Mouse (Mus musculus) ovary, adult 18-20 months (tissue): ENCODE measurements around the gene Polr3g.
"Not testable (repeated sequence)": the region's sequence is repeated elsewhere in the genome, so short reads cannot be mapped to it uniquely, and the experiment has no call there.

ENCODE experiments used
- DNase-seq: peaks from one replicate; pipeline ENCODE4 v3.0.0; 2022; ENCODE audit warnings: low spot score, mixed read lengths

The Polr3g gene

DNA sequence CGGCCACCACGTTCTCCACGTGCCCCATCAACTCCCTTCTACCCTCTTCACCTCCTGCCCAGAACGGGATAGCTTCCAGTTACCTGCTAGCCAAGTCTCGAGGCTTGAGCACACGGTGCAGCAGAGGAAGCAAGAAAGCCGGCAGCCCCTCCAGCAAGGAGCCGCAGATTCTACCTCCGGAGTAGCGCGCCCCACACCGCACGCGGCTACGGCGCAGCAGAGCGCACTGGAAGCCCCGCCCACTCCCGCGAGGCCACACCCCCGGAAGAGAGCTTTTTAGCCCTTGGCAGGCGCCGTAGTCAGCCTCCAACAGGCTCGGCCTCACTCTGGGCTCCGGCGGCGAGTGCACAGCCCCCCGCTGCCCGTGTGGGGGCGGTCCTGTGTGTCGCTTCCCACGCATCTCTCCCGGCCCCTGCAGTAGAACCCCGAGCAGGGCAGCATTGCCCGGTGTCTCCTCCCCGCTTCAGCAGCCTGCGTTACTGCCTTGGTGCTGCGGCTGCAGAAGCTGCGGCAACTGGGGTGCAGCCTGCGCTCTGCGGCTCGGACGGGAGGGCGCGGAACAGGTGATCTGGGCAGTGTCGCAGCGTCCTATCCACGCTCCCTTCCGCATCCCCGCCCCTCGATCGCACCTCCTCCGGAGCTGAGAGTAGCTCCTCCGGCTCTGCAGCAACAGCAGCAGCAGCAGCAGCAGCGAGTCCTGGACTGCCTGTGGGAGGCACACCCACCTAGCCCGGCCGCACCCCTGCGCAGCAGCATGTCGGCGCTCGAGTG is at the start of gene Polr3g, which contains the start of gene Mblac2:
Gene Polr3g (minus strand): TSS at position 239 of the 771 bp plus-strand sequence.
Gene Mblac2 (plus strand): TSS at position 567 of the 771 bp plus-strand sequence.
- DNase-seq = peak; percentile 90

DNA sequence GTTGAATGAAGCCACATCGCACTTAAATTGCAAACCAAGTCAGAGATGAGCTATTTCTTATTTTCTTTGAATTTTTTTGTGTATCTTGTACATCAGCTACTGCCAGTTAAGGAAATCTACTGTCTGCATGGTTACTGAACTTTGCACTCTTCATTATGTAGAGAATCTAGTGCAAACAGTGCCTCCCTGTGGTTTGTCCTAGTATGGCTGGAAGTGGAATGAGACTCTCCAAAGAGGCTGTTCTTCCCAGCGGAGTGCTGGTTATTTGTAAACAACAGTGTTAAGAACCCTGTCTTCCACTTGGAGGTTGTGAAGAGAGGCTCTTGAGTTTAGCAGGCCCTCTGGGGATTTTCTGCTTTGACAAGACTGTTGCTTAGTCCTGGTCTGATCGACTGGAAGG is 49.6 kb upstream of the Polr3g start:
- no peak for DNase-seq

DNA sequence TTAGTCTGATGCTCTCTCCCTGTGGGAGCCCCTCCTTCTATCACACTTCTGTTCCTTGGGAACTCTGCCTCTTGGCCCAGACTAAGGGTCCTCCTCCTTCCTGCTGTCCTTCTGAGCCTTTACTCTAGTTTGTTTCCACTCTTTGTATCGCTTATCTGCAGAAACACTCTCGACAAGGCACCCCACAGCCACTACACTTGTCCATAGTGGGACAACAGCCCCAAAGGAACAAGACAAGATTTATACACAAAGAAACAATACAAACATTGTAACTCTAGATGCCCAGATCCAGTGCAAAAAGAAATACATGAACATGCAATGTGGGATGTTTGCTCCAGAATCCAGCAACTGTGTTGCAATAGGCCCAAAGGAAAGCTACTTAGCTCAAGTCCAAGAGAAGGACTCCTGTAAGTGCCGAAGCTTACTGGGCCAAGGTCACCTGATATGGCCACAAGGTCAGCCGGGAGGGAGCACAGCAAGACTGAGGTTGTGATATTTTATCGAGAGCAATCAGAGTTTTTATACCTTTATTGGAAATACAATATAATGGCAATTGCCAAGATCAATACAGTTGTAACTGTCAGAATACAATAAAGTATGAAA is 46.3 kb upstream of the Polr3g start:
- peak; percentile 37 for DNase-seq

DNA sequence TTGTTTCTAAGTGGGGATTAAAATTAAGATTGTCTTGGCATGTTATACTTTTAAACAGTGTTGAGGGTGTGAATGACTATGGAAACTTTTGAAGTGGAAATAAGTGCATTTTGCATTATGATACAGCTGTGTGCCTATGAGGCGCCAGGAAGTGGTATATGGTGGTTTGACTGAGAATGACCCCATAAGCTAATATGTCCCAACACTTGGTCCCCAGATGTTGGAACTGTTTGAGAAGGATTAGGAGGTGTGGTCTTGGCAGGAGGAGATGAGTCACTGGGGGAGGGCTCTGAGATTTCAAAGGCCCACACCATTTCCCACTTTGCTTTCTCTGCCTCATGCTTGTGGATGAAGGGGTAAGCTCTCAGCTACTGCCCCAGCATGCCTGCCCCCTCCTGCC is 44.5 kb upstream of the Polr3g start:
- DNase-seq = no peak

DNA sequence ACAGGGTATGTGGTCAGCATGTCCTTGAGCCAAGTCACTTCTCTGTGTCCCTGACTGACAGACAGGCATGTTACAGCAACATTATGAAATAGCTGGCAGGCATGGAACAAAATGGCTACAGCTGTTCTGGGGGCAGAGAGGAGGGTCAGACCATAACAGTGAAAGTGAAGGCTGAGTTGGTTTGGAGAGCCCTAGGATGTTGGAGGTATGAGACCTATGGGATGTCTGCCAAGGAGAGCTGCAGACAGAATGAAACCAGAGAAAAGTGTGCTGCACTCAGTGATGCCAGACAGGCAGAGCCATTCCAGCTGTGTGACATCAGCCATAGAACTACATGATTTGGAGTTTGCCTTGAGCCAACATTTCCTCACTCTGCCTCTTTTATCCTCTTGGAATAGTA is 44.1 kb upstream of the Polr3g start:
- no peak for DNase-seq

DNA sequence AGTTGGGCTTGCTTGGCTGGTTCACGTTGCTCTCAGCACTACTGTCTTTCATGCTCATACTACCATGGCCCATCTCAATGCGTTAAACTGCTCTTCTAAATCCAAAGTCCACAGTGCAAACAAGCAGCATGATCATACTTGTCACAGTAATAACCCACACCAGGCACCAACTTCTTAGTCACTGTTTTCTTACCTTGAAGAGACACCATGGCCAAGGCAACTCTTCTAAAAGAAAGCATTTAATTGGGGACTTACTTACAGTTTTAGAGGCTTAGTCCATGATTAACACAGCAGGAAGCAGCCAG is 33.2 kb upstream of the Polr3g start:
- DNase-seq = no peak

DNA sequence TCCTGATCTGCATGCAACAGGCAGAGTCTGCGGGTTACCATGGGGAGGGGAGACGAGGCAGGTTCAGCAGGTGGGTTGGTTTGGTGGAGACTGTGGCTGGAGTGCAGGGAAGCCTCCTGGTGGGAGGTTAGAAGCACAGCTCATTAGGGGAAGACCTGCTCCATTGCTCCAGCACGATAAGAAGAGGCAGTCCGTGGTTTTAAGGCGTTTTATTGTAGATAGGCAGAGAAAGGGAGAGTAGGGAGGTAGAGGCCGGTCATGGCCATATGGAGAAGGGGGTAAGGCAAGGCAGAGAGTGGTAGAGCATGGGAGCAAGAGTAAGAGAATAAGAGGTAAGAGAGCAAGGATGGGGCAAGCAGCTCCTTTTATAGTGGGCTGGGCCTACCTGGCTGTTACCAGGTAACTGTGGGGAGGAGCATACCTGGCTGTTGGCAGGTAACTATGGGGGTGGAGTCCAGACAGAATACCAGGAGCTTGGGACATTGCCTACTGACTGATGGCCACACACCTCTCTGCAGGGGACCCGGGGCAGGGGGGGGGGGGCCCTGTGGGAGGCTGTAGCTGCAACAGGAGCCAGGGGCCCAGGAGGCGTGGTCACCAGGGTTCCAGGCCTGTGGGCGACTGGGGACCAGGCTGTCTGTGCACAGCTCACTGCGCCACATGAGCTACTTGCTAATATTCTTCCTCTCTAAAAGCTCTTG is 32.7 kb upstream of the Polr3g start:
- no peak for DNase-seq

DNA sequence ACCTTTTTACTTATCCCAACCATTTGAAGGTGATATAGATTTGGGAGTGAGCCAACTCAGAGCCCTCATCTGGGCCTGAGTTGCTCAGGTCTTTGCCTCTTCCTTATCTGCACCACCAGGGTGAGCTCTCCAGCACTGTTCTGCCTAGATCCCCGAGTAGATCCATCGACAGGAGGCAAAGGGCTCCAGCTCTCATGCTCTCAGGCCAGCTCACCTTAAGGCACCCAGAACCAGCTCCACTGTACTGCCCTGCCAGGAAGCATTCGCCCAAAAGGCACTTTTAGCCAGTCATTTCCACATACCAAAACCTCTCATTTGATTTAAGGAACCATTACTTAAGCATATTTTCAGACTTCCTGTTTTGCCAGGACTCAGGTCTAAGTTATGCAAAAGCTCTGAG is 30.1 kb upstream of the Polr3g start:
- no peak for DNase-seq

DNA sequence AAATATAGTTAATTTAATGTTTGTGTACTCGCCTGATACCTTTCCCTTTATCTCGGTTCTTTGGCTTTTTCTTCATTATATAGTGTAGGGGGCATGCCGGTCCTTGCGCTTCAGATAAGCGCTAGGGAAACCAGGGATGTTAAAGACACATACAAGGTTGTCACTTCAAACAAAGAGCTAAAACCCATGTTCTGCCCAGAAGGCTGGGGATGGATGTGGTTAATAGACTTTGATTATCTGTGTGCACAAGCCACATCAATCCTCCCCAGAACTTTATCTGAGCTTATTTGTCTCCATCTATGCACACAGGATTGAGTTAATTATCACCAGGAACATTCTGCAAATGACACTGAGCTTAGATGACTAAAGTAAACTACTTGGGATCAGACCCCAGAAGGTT is 25.8 kb upstream of the Polr3g start:
- no peak for DNase-seq

DNA sequence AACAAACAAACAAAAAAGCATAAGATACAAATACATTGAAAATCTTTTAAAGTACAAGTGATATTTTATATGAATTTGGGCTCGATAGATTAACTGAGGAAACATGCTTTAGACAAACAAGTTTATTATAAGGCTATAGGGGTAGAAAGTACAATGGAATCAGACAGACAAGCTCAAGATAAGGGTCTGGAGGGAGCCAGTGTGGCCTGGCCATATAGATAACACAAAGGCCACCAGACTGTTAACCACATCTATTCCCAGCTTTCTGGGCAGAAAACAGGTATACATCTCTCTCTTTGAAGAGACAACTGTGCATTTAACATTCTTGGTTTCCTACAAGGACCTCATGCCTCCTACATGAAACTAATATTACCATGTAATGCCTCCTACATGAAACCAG is 19.5 kb upstream of the Polr3g start:
- DNase-seq = no peak

DNA sequence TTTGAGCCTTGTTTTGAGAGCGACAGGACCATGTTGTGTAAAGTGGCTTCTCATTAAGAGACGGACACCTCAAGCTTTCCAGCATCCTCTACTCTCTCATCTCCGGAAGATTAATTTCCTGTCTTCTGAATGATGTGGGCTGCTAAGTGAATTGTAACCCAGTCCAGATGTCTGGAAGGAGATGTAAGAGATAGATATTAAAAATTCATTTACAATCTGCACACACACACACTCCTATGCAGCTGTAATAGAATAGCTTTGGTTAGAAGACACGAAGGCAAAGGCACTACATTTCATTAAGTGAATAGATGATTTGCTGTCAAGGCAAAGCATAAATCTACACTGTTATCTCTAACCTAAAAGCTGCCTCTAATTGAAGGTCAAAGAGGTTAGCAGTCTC is 18.3 kb upstream of the Polr3g start:
- DNase-seq = no peak

DNA sequence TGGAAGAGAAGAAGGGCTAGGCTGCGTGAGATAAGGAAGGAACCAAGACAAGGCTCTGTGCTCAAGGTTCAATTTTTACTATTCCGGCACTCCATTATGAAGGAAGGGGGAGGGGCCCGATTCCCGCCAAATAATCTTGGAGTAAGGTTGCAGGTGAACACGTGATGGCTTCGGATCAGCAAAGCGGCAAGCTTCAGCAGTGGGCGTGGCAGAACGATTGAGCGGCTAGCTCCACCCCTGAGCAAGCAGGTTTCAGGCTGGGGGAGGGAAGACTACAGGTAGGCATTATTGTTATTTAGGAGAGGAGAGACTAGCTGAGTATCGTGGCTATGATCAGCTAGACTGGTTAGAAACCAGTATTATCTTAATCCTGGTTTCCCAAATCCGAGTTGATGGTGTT is 17.3 kb upstream of the Polr3g start:
- not testable (repeated sequence) for DNase-seq

DNA sequence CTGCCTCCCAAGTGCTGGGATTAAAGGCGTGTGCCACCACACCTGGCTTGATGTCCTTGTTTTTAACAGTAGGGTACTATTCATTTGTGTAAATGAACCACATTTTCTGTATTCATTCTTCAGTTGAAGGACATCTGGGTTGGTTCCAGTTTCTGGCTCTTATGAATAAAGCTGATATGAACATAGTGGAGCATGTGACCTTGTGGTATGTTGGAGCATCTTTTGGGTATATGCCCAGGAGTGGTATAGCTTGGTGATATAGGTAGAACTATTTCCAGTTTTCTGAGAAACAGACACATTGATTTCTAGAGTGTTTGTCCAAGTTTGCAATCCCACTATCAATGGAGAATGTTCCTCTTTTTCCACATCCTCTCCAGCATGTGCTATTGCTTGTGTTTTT is 3.1 kb upstream of the Polr3g start:
- no peak for DNase-seq

DNA sequence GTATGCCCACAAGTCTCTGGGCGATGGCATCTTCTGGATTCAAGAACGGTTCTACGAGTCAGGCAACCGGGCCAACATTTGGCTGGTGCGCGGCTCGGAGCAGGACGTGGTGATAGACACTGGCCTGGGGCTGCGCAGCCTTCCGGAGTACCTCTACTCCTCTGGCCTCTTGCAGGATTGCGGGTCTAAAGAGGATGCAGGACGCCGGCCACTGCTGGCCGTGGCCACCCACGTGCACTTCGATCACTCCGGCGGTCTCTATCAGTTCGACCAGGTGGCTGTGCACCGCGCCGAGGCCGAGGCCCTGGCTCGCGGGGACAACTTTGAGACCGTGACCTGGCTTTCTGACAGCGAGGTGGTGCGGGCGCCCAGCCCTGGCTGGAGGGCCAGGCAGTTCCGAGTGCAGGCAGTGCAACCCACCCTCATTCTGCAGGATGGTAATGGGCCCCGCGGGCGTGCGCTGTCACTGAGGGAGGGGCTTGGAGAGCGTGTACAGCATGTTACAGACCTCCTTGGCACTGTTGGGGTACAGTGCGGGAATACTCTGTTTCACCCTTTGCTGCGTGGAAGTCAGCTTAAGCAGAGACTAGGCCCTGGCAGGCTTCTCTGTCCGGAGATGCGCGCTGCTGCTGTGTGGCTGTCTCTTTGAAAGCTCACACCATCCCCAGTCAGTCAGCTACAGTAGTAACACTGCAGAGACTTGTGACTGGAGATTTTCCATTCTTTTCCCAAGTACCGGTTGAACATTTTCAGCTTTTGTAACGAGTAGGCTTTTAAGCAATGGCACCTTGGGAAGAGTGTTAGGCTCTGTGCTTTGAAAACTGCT is 946 bp upstream of the Polr3g start:
- DNase-seq = no peak

DNA sequence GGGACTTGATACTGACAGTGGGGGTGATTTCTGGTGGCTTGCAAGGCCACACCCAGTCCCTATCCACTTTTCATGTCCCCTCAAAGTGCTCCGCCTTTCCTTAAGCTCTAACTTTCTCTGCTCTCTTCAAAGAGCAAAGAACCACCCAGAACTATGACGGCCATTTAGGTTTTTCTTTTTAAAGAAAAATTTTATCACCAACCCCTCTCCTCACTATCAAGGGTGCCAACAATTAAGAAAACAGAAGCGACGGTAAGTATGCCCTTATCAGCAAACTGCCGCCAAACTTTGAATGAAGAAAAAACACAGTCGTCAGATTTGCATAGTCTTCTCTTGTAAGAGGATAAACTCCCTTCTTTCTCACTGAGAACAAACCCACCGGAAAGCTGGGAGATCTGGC is 547 bp downstream of the Polr3g start:
- DNase-seq = no peak

DNA sequence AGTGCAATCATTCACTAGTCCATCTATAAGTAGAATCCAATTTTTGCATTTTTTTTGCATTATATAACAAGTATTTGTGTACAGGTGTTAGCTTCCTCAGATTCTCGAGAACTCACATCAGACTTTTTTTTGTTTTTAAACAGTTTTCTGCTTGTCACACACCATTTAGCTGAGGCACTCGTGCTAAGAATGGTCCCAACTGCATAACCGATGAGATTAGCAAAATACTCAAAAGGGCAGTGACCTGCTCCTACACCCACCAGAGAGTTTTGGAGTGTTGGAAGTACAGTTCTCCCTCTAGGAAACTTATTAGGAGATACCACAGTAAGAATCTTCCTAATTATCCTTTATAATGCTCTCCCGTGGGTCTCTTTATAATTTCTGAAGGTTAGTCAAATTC is 1.0 kb downstream of the Polr3g start:
- DNase-seq = no peak

DNA sequence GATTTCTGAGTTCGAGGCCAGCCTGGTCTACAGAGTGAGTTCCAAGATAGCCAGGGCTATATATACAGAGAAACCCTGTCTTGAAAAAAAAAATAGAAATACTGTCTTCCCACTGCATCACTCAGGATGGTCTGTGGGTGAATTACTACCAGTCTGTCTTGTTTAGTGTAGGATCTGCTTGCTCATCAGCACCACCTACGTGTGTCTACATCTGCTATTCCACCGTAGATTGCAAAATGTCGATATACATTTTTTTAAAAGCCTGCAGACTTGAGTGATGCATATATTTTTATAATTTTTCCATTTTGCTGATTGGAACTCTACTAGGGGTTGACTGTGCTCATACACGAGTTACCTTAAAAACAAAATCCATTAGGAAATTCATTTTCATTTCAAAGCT is 4.5 kb downstream of the Polr3g start:
- no peak for DNase-seq

DNA sequence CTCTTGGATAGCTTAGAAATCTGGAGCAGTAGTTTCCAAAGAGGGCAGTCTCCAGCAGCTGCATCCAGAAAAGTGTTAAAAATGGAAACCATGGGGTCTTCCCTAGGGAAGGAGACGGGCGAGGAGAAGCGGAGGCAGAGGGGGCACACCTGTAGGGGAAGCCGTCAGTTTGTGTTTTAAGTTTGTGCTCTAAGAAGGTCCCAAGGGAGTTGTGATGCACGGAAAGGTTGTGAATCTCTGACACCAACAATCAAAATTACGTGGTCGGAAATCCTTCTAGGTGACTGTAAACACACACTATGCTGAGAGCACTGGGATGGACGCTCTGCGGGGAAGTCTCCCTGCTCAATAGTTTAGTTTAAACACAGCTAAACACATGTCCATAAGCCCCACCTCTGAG is 7.2 kb downstream of the Polr3g start:
- no peak for DNase-seq

DNA sequence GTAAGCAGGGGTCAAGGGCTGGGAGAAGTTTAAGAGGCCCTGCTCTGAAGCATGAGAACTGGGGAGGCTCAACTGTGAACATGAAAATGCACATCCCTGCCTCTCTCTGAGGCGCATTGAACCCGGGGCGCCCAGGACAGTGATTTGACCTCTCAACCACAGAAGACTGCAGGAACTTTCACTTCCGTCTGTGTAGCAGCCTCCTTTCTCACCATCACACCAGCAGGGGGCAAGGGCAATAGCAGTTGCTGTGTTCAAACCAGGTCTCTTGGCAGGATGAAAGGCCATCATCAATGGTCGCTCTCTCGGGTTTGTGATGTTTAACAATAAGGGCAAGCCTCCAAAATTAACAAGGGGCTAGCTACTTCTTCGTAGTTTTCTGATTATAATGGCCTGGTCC is 7.7 kb downstream of the Polr3g start:
- no peak for DNase-seq

DNA sequence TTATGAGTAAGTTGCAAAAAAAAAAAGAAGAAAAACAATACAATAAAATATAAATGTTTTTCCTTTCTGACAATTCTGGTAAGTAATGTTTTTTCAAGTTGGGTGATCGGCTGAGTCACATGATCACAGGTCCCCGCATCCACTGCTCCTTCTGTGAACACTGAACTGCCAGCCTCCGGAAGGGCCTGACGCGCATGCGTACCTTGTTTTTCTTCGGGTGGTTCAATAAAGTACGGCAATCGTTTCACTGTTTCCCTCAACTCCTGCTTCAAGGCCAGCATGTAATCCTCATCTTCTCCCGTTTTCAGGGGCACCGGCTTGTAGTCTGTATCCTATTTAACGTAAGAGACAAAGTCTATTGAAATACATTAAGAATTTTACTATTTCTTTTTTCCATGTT is 16.4 kb downstream of the Polr3g start:
- DNase-seq = no peak

DNA sequence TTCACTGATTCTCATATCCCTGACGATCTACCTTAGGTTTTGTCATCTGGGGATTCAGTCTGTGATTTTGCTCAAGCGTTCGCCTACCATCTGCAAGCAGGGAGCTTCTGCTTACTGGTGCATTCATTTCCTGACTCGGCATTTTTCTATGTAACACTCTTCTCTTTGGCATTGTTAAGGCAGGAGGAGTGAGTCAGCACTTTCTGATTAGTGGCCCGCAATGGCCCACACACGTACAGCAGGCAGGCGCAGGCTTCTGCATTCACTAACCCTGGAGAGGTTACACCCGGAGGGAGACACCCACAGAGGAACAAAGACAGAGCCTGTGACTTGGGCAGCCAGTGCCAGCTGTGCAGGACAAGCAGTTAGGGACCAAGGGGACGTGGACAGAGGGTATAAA is 19.2 kb downstream of the Polr3g start:
- DNase-seq = peak; percentile 14

DNA sequence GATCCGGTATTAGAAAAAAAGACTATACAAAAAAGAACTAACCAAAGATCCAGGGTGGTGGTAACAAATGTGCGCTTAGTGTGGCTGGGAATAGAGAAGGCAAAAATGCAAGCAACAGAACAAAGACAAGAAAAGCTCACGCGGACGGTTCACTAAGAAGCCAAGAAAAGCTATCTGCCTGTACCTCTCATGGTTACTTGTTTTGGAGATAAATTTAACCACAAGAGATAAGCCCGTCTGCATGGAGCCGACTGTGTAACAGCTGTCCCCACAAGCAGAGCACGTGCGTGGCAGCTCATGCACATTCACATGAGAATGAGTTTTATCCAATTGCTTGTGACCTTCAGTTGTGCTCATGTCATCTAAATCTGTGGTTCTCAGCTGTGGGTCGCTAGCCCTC is 20.3 kb downstream of the Polr3g start:
- peak; percentile 76 for DNase-seq

DNA sequence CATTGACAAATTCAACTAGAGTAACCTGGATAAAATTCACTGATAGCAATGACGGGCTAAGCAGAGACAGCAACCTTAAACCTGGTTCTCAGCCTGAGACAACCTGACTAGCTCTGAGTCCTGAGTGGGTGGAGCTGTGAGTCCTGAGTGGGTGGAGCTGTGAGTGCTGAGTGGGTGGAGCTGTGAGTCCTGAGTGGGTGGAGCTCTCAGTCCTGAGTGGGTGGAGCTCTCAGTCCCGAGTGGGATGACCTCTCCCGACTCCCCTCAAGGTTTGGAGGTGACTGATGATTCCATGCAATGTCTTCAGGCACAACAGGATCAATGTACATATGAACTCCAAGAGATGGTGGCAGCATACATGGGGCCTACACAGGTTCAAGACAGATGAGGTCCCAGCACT is 21.2 kb downstream of the Polr3g start:
- no peak for DNase-seq
